Mouse (Mus musculus) layer of hippocampus, adult 9-10 months (tissue): ENCODE measurements around the gene Nalcn.
A peak's percentile ranks its signal among the peaks of the same experiment; 100 is the strongest.
"Not testable (repeated sequence)": the region's sequence is repeated elsewhere in the genome, so short reads cannot be mapped to it uniquely, and the experiment has no call there.

ENCODE experiments used
- DNase-seq: peaks from one replicate; pipeline ENCODE4 v3.0.0; 2022; ENCODE audit warnings: low spot score

Nalcn gene

GRCm38 (mm10) chr14:123626501-123627179 lies at the start of gene Nalcn:
TSS of gene Nalcn (minus strand) at chr14:123627144.
- DNase-seq = peak; percentile 29

DNA sequence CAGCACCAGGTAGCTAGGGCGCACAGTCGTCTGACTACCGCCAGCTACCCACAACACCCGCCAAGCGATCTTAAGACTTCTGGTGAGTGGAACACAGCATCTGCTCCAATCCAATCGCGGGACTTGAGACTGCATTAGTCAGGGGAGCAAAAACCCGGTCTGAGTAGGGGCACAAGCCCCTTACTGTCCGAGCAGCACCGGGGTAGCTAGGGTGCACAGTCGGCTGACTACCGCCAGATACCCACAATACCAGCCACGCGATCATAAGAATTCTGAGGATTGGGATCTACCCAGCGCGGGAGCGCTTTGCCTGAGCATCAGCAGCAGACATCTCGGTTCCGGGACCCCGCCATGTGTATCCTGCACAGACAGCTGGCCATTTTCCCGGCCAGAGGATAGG lies 44.1 kb upstream of the Nalcn start:
- not testable (repeated sequence) for DNase-seq

- DNase-seq = no peak
These were observed 37.5 kb upstream of the Nalcn start for GRCm38 (mm10) chr14:123664451-123664850.

GRCm38 (mm10) chr14:123663206-123663605 lies 36.3 kb upstream of the Nalcn start:
- DNase-seq = no peak

DNA sequence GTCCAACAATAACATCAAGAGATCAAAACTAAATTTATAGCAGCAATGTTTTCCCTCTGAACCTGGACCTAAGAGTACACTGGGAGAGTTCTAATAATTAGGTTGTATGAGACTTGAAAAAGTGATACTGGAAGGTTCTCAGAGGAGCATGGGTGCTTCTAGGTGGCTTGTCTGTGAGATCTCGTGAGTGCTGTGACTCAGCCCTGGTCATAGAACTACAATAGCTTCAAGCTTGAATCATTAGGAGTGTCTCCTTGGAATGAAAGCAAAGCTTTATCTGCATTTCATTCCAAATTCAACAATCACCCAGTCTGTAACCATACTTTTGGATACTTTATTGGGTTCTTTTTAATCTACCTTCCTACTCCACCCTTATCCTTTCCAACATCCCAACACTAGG lies 35.4 kb upstream of the Nalcn start:
- DNase-seq = no peak

GRCm38 (mm10) chr14:123661091-123661491 lies 34.1 kb upstream of the Nalcn start:
- peak; percentile 6 for DNase-seq

GRCm38 (mm10) chr14:123659921-123660385 lies 33.0 kb upstream of the Nalcn start, which contains the start of gene Itgbl1:
TSS of gene Itgbl1 (plus strand) at chr14:123659971.
- DNase-seq = peak; percentile 9

DNA sequence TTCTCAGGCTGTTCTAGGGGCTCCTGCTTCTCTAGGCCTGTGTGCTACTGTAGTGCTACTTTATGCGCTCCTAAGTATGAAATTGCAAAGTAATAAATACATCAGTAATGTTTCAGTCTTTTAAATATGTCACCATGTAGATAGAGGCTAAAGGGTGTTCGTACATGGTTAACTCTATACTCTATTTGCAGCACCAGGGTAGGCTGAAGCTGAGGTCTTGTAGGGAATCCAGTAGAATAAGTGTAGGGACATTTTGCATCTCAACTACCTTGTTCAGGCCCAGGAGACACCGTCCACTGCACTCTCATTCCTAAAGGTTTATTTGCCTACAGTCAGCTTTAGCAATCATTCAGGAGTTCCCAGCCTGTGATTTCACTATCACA lies 227 bp upstream of the Nalcn start:
- peak; percentile 12 for DNase-seq

- no peak for DNase-seq
These were observed 4.0 kb downstream of the Nalcn start for GRCm38 (mm10) chr14:123622969-123623368.

DNA sequence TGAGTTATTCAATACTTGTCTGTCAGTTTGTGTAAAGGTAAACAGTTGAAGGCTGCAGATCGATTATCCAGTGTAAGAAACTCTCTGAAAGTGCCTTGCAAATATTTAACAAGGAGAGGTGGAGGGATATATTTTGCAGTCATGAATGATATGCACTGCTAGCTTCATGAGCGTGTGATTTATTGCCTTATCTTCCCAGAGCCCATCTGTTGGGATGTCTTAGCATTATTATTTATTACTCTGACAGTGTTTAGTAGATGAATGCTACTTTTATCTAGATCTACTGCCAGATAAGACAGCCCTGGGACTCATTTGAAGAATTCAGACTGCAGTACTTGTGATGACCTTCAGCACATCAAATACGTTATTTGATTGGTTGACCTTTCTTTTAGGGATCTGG lies 31.7 kb downstream of the Nalcn start:
- DNase-seq = no peak

GRCm38 (mm10) chr14:123587412-123587811 lies 39.5 kb downstream of the Nalcn start:
- DNase-seq = no peak

- no peak for DNase-seq
These were observed 44.5 kb downstream of the Nalcn start for GRCm38 (mm10) chr14:123582433-123582832.

GRCm38 (mm10) chr14:123575356-123575755 lies 51.6 kb downstream of the Nalcn start:
- DNase-seq = no peak

DNA sequence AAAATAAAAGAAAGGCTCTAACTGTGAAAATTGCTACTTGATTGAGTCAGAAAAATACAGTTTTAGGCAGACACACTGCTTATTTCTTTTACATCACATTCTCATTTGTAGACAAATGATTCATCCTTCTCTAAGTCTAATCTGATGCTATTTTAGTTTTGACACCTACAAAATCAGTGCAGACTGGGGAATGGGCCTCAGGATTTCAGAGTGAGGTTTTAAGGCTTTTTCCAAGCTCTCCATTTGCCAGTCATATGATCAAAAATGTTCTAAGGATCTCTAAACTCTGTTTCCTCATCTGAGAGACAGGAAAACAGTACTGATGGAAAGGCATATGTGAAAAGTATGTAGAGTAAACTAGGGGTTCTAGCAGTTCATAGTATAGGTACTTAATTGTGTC lies 52.0 kb downstream of the Nalcn start:
- DNase-seq = no peak

DNA sequence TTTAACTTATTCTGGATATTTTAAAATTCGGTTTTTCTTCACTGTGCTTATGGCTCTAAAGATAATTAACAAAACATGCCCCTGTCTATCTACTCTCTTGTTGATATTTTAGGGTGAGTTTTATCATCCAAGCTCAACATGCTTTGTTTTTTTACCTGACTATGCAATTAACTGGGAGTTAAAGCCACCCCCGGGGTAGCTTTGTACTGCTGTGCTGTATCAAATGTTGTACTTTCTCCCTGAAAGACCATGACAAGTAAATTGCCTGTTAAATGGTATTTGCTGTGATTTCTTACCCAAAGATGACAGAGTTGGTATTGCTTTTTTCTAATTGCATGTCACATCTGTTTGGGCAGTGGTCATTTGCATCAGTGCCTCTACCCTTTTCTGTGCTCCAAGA lies 60.3 kb downstream of the Nalcn start:
- DNase-seq = no peak

DNA sequence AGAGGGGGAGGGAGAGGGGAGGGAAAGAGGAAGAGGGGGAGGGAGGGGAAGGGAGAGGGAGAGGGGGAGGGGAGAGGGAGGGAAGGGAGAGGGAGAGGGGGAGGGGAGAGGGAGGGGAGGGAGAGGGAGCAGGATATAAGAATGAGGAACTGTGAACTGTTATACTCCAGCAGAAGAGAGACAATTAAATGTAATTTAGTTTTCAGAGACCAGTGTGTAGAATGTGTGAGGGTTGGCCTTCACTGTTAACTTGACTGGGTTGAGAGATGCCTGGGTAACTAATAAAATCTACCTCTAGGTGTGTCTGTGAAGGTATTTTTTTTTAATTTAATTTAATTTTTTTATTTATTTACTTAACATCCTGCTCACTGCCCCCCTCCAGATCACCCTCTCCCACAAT lies 71.4 kb downstream of the Nalcn start:
- no peak for DNase-seq

- DNase-seq = no peak
These were observed 72.0 kb downstream of the Nalcn start for GRCm38 (mm10) chr14:123554936-123555335.

GRCm38 (mm10) chr14:123542362-123542761 lies 84.6 kb downstream of the Nalcn start:
- DNase-seq = no peak

GRCm38 (mm10) chr14:123535636-123536035 lies 91.3 kb downstream of the Nalcn start:
- DNase-seq = no peak

DNA sequence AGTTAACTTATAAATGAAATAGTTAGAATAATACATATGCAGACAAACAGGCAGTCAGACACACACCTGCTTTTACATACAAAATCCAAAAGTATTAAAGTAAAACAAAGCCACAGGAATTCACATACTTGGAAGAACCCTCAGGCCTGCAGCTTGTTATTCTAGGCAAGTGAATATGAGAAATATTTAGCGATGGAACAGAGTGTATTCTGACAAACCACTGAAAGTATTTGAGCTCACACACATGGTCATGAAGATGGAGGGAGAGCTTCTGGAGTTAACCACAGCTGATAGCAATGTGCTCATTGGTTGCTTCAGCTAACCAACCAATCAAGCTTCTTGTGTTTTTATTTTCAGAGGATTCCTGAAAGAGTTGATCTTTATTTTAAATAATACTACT lies 93.9 kb downstream of the Nalcn start:
- DNase-seq = no peak

GRCm38 (mm10) chr14:123531271-123531670 lies 95.7 kb downstream of the Nalcn start:
- no peak for DNase-seq

DNA sequence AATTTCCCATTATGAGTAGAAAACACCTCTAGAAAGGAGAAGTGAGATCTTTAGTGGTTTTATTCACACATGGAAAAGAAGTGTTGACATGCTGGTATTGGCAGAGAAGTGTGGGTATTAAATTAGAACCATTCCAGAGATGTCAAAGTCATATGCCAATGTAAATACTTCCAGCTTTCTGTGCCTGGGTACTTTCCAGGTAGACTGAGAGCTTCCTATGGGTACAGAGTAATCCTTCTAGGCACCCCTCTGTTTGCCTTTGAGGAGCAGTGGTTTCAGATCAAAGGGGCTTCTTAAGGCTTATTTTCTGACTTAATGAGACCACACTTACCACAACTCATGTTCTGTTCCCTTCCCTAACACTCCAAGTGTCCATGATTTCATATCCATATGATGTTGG lies 97.8 kb downstream of the Nalcn start:
- no peak for DNase-seq

GRCm38 (mm10) chr14:123513376-123514141 lies 113.4 kb downstream of the Nalcn start:
- DNase-seq = peak; percentile 15
